Mouse (Mus musculus) liver, postnatal 0 days (tissue): ENCODE measurements around the gene Gabbr2.

ENCODE experiments used
- CTCF ChIP-seq: sonication (generic); IDR thresholded peaks from 2 replicates; pipeline ENCODE4 v1.5.1; 2016; ENCODE audit warnings: antibody characterized with exemption, low read depth
- EP300 ChIP-seq: IDR thresholded peaks from 2 replicates; pipeline ENCODE4 v1.6.1; 2016; ENCODE audit warnings: antibody characterized with exemption, low read depth, mild to moderate bottlenecking

DNA sequence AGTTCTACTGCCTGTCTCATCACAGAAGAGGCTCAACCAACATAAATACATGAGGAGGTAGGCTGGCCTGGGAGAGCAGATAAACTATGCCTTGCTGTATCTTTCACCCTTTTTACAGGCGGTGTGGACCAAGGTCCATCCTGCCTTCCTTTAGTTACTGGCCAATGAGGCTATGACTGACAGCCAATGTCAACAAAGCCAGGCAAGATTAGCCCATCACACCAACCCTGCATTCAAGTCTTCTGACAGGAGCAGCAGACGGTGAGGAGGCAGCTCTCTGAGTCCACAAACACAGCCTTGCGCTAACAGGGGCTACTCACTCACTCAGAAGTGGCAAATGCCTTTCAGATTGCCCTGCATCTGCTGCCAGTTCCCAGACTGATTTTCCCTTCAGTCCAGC, 3.4 kb downstream of the Gabbr2 start:
- TF ChIP-seq EP300 (no peak), CTCF (no peak)
